Mouse (Mus musculus): Measurements from ENCODE around the gene Mfsd13b. TPM values are rescaled to one million over a fixed set of nuclear protein-coding genes. Genes with fewer than 3 reads are reported as not detected.

The Mfsd13b gene
- 0.35 TPM in 1 of 2 replicates, not detected in the other for polyA plus RNA-seq (2015; fragmentation: Nextera tagmentation; extraction: Ambion mirVana)

- under 1% methylated on average over 46 of the region's 46 CpGs for WGBS
- peak within 1 kb of the TSS; percentile 87 for H3K4me2 ChIP-seq (ENCODE audit: low read length)
- H3K27me3 ChIP-seq (replicated peaks; ENCODE audit: control insufficient read depth, insufficient read depth, low read length) = no peaks in the 10 kb centered on the region
- peak within 1 kb of the TSS; percentile 92 for H3K4me3 ChIP-seq (ENCODE audit: low read length)
- ATAC-seq = peak; percentile 98
- no peaks in the 10 kb centered on the region for H3K36me3 ChIP-seq (ENCODE audit: control insufficient read depth, insufficient read depth, low read length)
- H3K27ac ChIP-seq (ENCODE audit: low read depth, low read length) = peak within 1 kb of the TSS; percentile 73
- no peaks in the 10 kb centered on the region for H3K9me3 ChIP-seq (ENCODE audit: control insufficient read depth, low read length)
- H3K9ac ChIP-seq (ENCODE audit: low read depth, low read length) = peak within 1 kb of the TSS; percentile 84
- H3K4me1 ChIP-seq (ENCODE audit: control insufficient read depth, insufficient read depth, low read depth, low read length) = peaks cover 8% of the 10 kb centered on the region
These were observed at the start of gene Mfsd13b, which contains the start of gene Cdr2 for GRCm38 (mm10) chr7:120982200-120982841. Mfsd13b (plus strand) TSS chr7:120982509. Cdr2 (minus strand) TSS chr7:120982312.

DNA sequence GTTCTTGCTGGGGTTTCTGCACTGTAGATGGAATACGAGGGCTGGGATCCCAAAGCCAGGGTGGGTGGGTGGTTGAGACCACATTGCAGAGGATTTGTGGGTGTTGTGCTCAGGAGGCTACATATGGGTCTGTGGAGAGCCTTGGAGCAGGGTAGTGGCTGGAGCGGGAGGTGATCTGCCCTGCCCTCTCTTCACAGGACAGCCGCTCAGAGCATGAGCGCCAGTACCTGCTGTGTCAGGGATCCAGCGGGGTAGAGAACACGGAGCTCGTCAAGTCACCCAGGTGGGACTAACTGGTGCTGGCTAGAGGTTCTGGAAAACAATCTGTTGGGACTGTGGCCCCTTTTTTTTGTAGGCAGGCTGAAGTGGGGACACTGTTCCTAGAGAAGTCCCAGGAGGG is 49.2 kb upstream of the Mfsd13b start:
- Histone ChIP-seq H3K4me3 (ENCODE audit: low read length) (no peak overlapping the region), H3K27me3 (replicated peaks; ENCODE audit: control insufficient read depth, insufficient read depth, low read length) (no peaks in the 10 kb centered on the region), H3K4me2 (ENCODE audit: low read length) (no peak overlapping the region), H3K27ac (ENCODE audit: low read depth, low read length) (no peak overlapping the region), H3K9me3 (ENCODE audit: control insufficient read depth, low read length) (no peaks in the 10 kb centered on the region), H3K4me1 (ENCODE audit: control insufficient read depth, insufficient read depth, low read depth, low read length) (no peaks in the 10 kb centered on the region), H3K9ac (ENCODE audit: low read depth, low read length) (no peak overlapping the region), H3K36me3 (ENCODE audit: control insufficient read depth, insufficient read depth, low read length) (peaks cover 49% of the 10 kb centered on the region)
- ATAC-seq = no peak
- 90% methylated on average over 7 of the region's 7 CpGs for WGBS

- peaks cover 48% of the 10 kb centered on the region for H3K36me3 ChIP-seq (ENCODE audit: control insufficient read depth, insufficient read depth, low read length)
These were observed 48.6 kb upstream of the Mfsd13b start for GRCm38 (mm10) chr7:120933680-120934195.

DNA sequence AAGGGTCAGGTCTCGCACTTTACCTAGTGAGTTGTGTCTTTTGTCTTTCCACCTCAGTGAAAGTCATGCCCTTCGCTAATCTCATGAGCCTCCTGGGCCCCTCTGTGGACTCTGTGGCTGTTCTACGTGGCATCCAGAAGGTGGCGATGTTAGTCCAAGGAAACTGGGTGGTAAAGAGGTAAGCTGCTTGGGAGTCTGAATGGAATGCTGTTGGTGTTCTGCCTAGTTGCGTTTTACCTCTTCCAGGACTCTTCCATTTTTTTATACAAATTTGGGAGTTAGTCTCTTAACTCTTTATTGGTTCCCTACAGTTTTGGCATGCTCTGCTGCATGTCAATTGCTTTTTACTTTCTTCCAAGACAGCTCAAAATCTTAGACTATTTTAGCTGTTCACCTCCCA is 47.6 kb upstream of the Mfsd13b start:
- no peaks in the 10 kb centered on the region for H3K4me1 ChIP-seq (ENCODE audit: control insufficient read depth, insufficient read depth, low read depth, low read length)
- 29% methylated on average over 5 of the region's 5 CpGs for WGBS
- H3K9me3 ChIP-seq (ENCODE audit: control insufficient read depth, low read length) = no peaks in the 10 kb centered on the region
- H3K27me3 ChIP-seq (replicated peaks; ENCODE audit: control insufficient read depth, insufficient read depth, low read length) = no peaks in the 10 kb centered on the region
- no peak overlapping the region for H3K9ac ChIP-seq (ENCODE audit: low read depth, low read length)
- H3K4me2 ChIP-seq (ENCODE audit: low read length) = no peak overlapping the region
- no peak overlapping the region for H3K27ac ChIP-seq (ENCODE audit: low read depth, low read length)
- H3K4me3 ChIP-seq (ENCODE audit: low read length) = no peak overlapping the region
- ATAC-seq = no peak; the same call in 1 of the 2 replicates
- H3K36me3 ChIP-seq (ENCODE audit: control insufficient read depth, insufficient read depth, low read length) = peaks cover 49% of the 10 kb centered on the region

More at GRCm38 (mm10) chr7:120933680-120934195, 48.6 kb upstream of the Mfsd13b start:
- ATAC-seq = no peak; the same call in 1 of the 2 replicates
- H3K27me3 ChIP-seq (replicated peaks; ENCODE audit: control insufficient read depth, insufficient read depth, low read length) = no peaks in the 10 kb centered on the region
- no peaks in the 10 kb centered on the region for H3K9me3 ChIP-seq (ENCODE audit: control insufficient read depth, low read length)
- WGBS = 84% methylated on average over 4 of the region's 5 CpGs
- H3K4me1 ChIP-seq (ENCODE audit: control insufficient read depth, insufficient read depth, low read depth, low read length) = no peaks in the 10 kb centered on the region
- no peak overlapping the region for H3K9ac ChIP-seq (ENCODE audit: low read depth, low read length)
- H3K27ac ChIP-seq (ENCODE audit: low read depth, low read length) = no peak overlapping the region
- no peak overlapping the region for H3K4me2 ChIP-seq (ENCODE audit: low read length)
- no peak overlapping the region for H3K4me3 ChIP-seq (ENCODE audit: low read length)

DNA sequence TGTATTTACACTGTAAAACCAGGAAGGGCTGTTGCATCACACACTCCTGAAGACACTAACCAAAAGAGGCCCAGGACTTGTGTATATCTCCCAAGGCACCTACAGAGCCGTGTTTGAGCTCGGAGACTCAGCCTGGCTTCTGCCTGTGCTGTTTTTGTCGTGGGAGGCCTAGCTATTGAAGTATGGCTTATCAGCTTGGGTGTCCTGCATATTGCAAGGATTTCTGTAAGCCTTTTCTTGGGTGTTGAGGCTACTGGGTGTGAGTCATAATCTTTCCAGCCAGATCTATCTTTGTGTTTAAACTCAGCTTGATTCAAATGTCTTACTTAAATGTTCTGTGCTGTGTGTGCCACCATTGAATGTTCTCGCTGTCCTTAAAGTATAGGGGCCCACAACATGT is 45.8 kb upstream of the Mfsd13b start:
- ATAC-seq = no peak
- Histone ChIP-seq H3K4me3 (ENCODE audit: low read length) (no peak overlapping the region), H3K27ac (ENCODE audit: low read depth, low read length) (no peak overlapping the region), H3K4me2 (ENCODE audit: low read length) (no peak overlapping the region), H3K4me1 (ENCODE audit: control insufficient read depth, insufficient read depth, low read depth, low read length) (no peaks in the 10 kb centered on the region), H3K9me3 (ENCODE audit: control insufficient read depth, low read length) (no peaks in the 10 kb centered on the region), H3K27me3 (replicated peaks; ENCODE audit: control insufficient read depth, insufficient read depth, low read length) (no peaks in the 10 kb centered on the region), H3K9ac (ENCODE audit: low read depth, low read length) (no peak overlapping the region), H3K36me3 (ENCODE audit: control insufficient read depth, insufficient read depth, low read length) (peaks cover 51% of the 10 kb centered on the region)
- WGBS = 83% methylated on average over 4 of the region's 4 CpGs

GRCm38 (mm10) chr7:120938206-120938605 is 44.1 kb upstream of the Mfsd13b start:
- H3K9me3 ChIP-seq (ENCODE audit: control insufficient read depth, low read length) = no peaks in the 10 kb centered on the region
- H3K36me3 ChIP-seq (ENCODE audit: control insufficient read depth, insufficient read depth, low read length) = peaks cover 48% of the 10 kb centered on the region
- H3K27ac ChIP-seq (ENCODE audit: low read depth, low read length) = no peak overlapping the region
- H3K4me1 ChIP-seq (ENCODE audit: control insufficient read depth, insufficient read depth, low read depth, low read length) = no peaks in the 10 kb centered on the region
- no peaks in the 10 kb centered on the region for H3K27me3 ChIP-seq (replicated peaks; ENCODE audit: control insufficient read depth, insufficient read depth, low read length)
- 0 out of 2 replicates have a peak overlapping the region, but pooled peaks have one; percentile 11 for H3K9ac ChIP-seq (ENCODE audit: low read depth, low read length)
- ATAC-seq = no peak
- no peak overlapping the region for H3K4me2 ChIP-seq (ENCODE audit: low read length)
- 82% methylated on average over 9 of the region's 9 CpGs for WGBS
- H3K4me3 ChIP-seq (ENCODE audit: low read length) = no peak overlapping the region

DNA sequence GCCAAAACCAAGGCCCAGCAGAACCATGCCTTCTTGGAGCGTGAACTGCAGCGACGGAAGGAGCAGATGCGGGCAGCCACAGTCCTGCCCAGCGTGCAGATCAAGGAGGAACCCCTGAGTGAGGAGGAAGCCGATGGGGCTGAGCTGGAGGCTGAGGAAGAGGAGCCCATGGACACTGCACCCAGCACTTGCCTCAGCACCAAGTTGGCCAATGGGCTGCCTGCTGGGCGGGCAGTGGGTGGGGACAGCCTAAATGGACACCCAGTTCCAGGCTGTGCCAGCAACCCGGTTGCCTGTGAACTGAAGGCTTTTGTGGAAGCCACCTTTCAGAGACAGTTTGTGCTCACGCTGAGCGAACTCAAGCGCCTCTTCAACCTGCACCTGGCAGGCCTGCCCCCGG is 42.0 kb upstream of the Mfsd13b start:
- ATAC-seq = no peak
- H3K36me3 ChIP-seq (ENCODE audit: control insufficient read depth, insufficient read depth, low read length) = peaks cover 52% of the 10 kb centered on the region
- H3K9ac ChIP-seq (ENCODE audit: low read depth, low read length) = no peak overlapping the region
- no peaks in the 10 kb centered on the region for H3K9me3 ChIP-seq (ENCODE audit: control insufficient read depth, low read length)
- 92% methylated on average over 12 of the region's 12 CpGs for WGBS
- no peak overlapping the region for H3K4me2 ChIP-seq (ENCODE audit: low read length)
- H3K27ac ChIP-seq (ENCODE audit: low read depth, low read length) = no peak overlapping the region
- H3K4me1 ChIP-seq (ENCODE audit: control insufficient read depth, insufficient read depth, low read depth, low read length) = no peaks in the 10 kb centered on the region
- no peaks in the 10 kb centered on the region for H3K27me3 ChIP-seq (replicated peaks; ENCODE audit: control insufficient read depth, insufficient read depth, low read length)
- no peak overlapping the region for H3K4me3 ChIP-seq (ENCODE audit: low read length)

DNA sequence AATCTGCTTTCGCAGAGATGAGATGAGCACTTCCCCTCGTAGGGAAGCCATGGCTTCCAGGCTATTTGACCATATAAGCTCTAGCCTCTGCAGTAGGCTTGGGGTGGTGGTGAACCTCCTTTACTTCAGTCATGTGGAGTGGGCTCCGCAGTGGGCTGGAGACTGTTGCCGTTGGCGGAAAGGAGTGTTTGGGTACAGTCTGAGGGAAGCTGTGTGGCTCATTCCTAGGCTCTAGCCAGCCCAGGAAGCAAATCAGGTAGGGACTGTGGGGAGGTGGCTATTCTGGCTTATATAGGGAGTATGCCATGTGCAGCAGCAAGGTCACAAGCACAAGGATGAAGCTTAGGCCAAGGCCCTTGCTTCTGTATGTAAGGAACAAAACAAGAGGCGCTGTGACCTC is 41.1 kb upstream of the Mfsd13b start:
- Histone ChIP-seq H3K27ac (ENCODE audit: low read depth, low read length) (no peak overlapping the region), H3K36me3 (ENCODE audit: control insufficient read depth, insufficient read depth, low read length) (peaks cover 49% of the 10 kb centered on the region), H3K4me2 (ENCODE audit: low read length) (no peak overlapping the region), H3K4me1 (ENCODE audit: control insufficient read depth, insufficient read depth, low read depth, low read length) (no peaks in the 10 kb centered on the region), H3K4me3 (ENCODE audit: low read length) (no peak overlapping the region), H3K9ac (ENCODE audit: low read depth, low read length) (no peak overlapping the region), H3K27me3 (replicated peaks; ENCODE audit: control insufficient read depth, insufficient read depth, low read length) (no peaks in the 10 kb centered on the region), H3K9me3 (ENCODE audit: control insufficient read depth, low read length) (no peaks in the 10 kb centered on the region)
- 99% methylated on average over 6 of the region's 6 CpGs for WGBS
- ATAC-seq = no peak

GRCm38 (mm10) chr7:120942506-120942905 is 39.8 kb upstream of the Mfsd13b start:
- peaks cover 46% of the 10 kb centered on the region for H3K36me3 ChIP-seq (ENCODE audit: control insufficient read depth, insufficient read depth, low read length)
- H3K27me3 ChIP-seq (replicated peaks; ENCODE audit: control insufficient read depth, insufficient read depth, low read length) = no peaks in the 10 kb centered on the region
- H3K27ac ChIP-seq (ENCODE audit: low read depth, low read length) = no peak overlapping the region
- H3K4me2 ChIP-seq (ENCODE audit: low read length) = no peak overlapping the region
- no peak overlapping the region for H3K4me3 ChIP-seq (ENCODE audit: low read length)
- no peak for ATAC-seq
- 86% methylated on average over 1 of the region's 1 CpGs for WGBS
- no peaks in the 10 kb centered on the region for H3K9me3 ChIP-seq (ENCODE audit: control insufficient read depth, low read length)
- no peak overlapping the region for H3K9ac ChIP-seq (ENCODE audit: low read depth, low read length)
- H3K4me1 ChIP-seq (ENCODE audit: control insufficient read depth, insufficient read depth, low read depth, low read length) = no peaks in the 10 kb centered on the region
